Mouse (Mus musculus): ENCODE data around the gene 1700049E17Rik2. TPM values are rescaled to one million over a fixed set of nuclear protein-coding genes. Genes with fewer than 3 reads are reported as not detected.
"Not testable (repeated sequence)": the region's sequence is repeated elsewhere in the genome, so short reads cannot be mapped to it uniquely, and the experiment has no call there.

The 1700049E17Rik2 gene
- polyA plus RNA-seq (2015; fragmentation: Nextera tagmentation; extraction: Ambion mirVana) = not detected in 2 replicates

GRCm38 (mm10) chr14:41572911-41573310 is at the start of gene 1700049E17Rik2:
TSS of gene 1700049E17Rik2 (plus strand) at chr14:41573211.
- not testable (repeated sequence) for H3K27ac ChIP-seq; H3K4me2 ChIP-seq; ATAC-seq (replicated peaks; ENCODE audit: low FRiP score); H3K9ac ChIP-seq; H3K36me3 ChIP-seq; H3K4me3 ChIP-seq (replicated peaks); H3K27me3 ChIP-seq; H3K9me3 ChIP-seq (replicated peaks); H3K4me1 ChIP-seq
- WGBS = no CpG with 5 or more reads among the region's 1 CpGs

GRCm38 (mm10) chr14:41524695-41525094 is 48.3 kb upstream of the 1700049E17Rik2 start:
- H3K9ac ChIP-seq; H3K4me2 ChIP-seq; H3K36me3 ChIP-seq; ATAC-seq (replicated peaks; ENCODE audit: low FRiP score); H3K9me3 ChIP-seq (replicated peaks); H3K4me3 ChIP-seq (replicated peaks); H3K4me1 ChIP-seq; H3K27me3 ChIP-seq; H3K27ac ChIP-seq: not testable (repeated sequence)
- WGBS = 69% methylated on average over 1 of the region's 1 CpGs

GRCm38 (mm10) chr14:41555483-41555882 is 17.5 kb upstream of the 1700049E17Rik2 start, which contains the start of gene Gm7970:
TSS of gene Gm7970 (minus strand) at chr14:41555583.
- no CpG with 5 or more reads among the region's 2 CpGs for WGBS
- not testable (repeated sequence) for H3K36me3 ChIP-seq; H3K4me1 ChIP-seq; H3K27ac ChIP-seq; H3K4me2 ChIP-seq; H3K27me3 ChIP-seq; H3K4me3 ChIP-seq (replicated peaks); H3K9ac ChIP-seq; H3K9me3 ChIP-seq (replicated peaks); ATAC-seq (replicated peaks; ENCODE audit: low FRiP score)

GRCm38 (mm10) chr14:41586346-41586745 is 13.3 kb downstream of the 1700049E17Rik2 start:
- not testable (repeated sequence) for H3K4me1 ChIP-seq; H3K36me3 ChIP-seq; H3K9me3 ChIP-seq (replicated peaks); H3K27me3 ChIP-seq; ATAC-seq (replicated peaks; ENCODE audit: low FRiP score); H3K9ac ChIP-seq; H3K27ac ChIP-seq; H3K4me2 ChIP-seq; H3K4me3 ChIP-seq (replicated peaks)
- WGBS = 66% methylated on average over 1 of the region's 1 CpGs

- not testable (repeated sequence) for H3K4me3 ChIP-seq (replicated peaks); ATAC-seq (replicated peaks; ENCODE audit: low FRiP score)
Measured at GRCm38 (mm10) chr14:41600935-41601334, 27.9 kb downstream of the 1700049E17Rik2 start.

GRCm38 (mm10) chr14:41610690-41611089 is 37.7 kb downstream of the 1700049E17Rik2 start:
- not testable (repeated sequence) for H3K4me3 ChIP-seq (replicated peaks); ATAC-seq (replicated peaks; ENCODE audit: low FRiP score); H3K36me3 ChIP-seq; H3K27me3 ChIP-seq; H3K4me2 ChIP-seq; H3K9ac ChIP-seq; H3K4me1 ChIP-seq; H3K27ac ChIP-seq; H3K9me3 ChIP-seq (replicated peaks)
- 85% methylated on average over 1 of the region's 1 CpGs for WGBS

More at GRCm38 (mm10) chr14:41600935-41601334, 27.9 kb downstream of the 1700049E17Rik2 start:
- H3K27ac ChIP-seq; H3K4me2 ChIP-seq; H3K36me3 ChIP-seq; H3K9me3 ChIP-seq (replicated peaks); H3K27me3 ChIP-seq; H3K9ac ChIP-seq; H3K4me1 ChIP-seq: not testable (repeated sequence)
- WGBS = 93% methylated on average over 15 of the region's 15 CpGs

GRCm38 (mm10) chr14:41622535-41622934 is 49.5 kb downstream of the 1700049E17Rik2 start:
- H3K4me1 ChIP-seq; H3K27ac ChIP-seq; H3K4me2 ChIP-seq; H3K4me3 ChIP-seq (replicated peaks); H3K9me3 ChIP-seq (replicated peaks); H3K9ac ChIP-seq; H3K36me3 ChIP-seq; ATAC-seq (replicated peaks; ENCODE audit: low FRiP score); H3K27me3 ChIP-seq: not testable (repeated sequence)
- WGBS = 90% methylated on average over 5 of the region's 5 CpGs

- not testable (repeated sequence) for H3K4me3 ChIP-seq (replicated peaks); H3K27me3 ChIP-seq; H3K36me3 ChIP-seq; ATAC-seq (replicated peaks; ENCODE audit: low FRiP score); H3K27ac ChIP-seq; H3K9me3 ChIP-seq (replicated peaks); H3K4me1 ChIP-seq; H3K4me2 ChIP-seq; H3K9ac ChIP-seq
- 77% methylated on average over 1 of the region's 2 CpGs for WGBS
Measured at GRCm38 (mm10) chr14:41624512-41624911, 51.5 kb downstream of the 1700049E17Rik2 start, which contains the start of gene Gm3072. TSS of gene Gm3072 (minus strand) at chr14:41624612.

- not testable (repeated sequence) for H3K4me1 ChIP-seq; H3K4me2 ChIP-seq; H3K9ac ChIP-seq; H3K27ac ChIP-seq; ATAC-seq (replicated peaks; ENCODE audit: low FRiP score); H3K27me3 ChIP-seq; H3K9me3 ChIP-seq (replicated peaks); H3K4me3 ChIP-seq (replicated peaks); H3K36me3 ChIP-seq
- 97% methylated on average over 10 of the region's 11 CpGs for WGBS
Measured at GRCm38 (mm10) chr14:41630144-41630543, 57.1 kb downstream of the 1700049E17Rik2 start.

Other genes starting within 250 kb of the 1700049E17Rik2 start
- not detected in 2 replicates for gene Gm5798, start 224.6 kb upstream of the 1700049E17Rik2 start, polyA plus RNA-seq (2015; fragmentation: Nextera tagmentation; extraction: Ambion mirVana)
- gene Gm7945, start 186.8 kb upstream of the 1700049E17Rik2 start, polyA plus RNA-seq (2015; fragmentation: Nextera tagmentation; extraction: Ambion mirVana) = not detected in 2 replicates
- not detected in 2 replicates for gene Gm6482, start 164.9 kb upstream of the 1700049E17Rik2 start, polyA plus RNA-seq (2015; fragmentation: Nextera tagmentation; extraction: Ambion mirVana)
- not detected in 2 replicates for gene Gm7954, start 119.7 kb upstream of the 1700049E17Rik2 start, polyA plus RNA-seq (2015; fragmentation: Nextera tagmentation; extraction: Ambion mirVana)
- gene Gm3486, start 83.7 kb upstream of the 1700049E17Rik2 start, polyA plus RNA-seq (2015; fragmentation: Nextera tagmentation; extraction: Ambion mirVana) = not detected in 2 replicates
- not detected in 2 replicates for gene Gm7970, start 17.6 kb upstream of the 1700049E17Rik2 start, polyA plus RNA-seq (2015; fragmentation: Nextera tagmentation; extraction: Ambion mirVana)
- not detected in 2 replicates for gene Gm3072, start 51.4 kb downstream of the 1700049E17Rik2 start, polyA plus RNA-seq (2015; fragmentation: Nextera tagmentation; extraction: Ambion mirVana)
- gene Gm3676, start 73.3 kb downstream of the 1700049E17Rik2 start, polyA plus RNA-seq (2015; fragmentation: Nextera tagmentation; extraction: Ambion mirVana) = not detected in 2 replicates
- not detected in 2 replicates for gene Gm8068, start 128.7 kb downstream of the 1700049E17Rik2 start, polyA plus RNA-seq (2015; fragmentation: Nextera tagmentation; extraction: Ambion mirVana)
- gene Gm7929, start 177.4 kb downstream of the 1700049E17Rik2 start, polyA plus RNA-seq (2015; fragmentation: Nextera tagmentation; extraction: Ambion mirVana) = not detected in 2 replicates
- not detected in 2 replicates for gene Gm47189, start 199.2 kb downstream of the 1700049E17Rik2 start, polyA plus RNA-seq (2015; fragmentation: Nextera tagmentation; extraction: Ambion mirVana)

Data from kidney, embryonic 15.5 days (tissue).